Mouse (Mus musculus) heart, postnatal 4 days (tissue): ENCODE results near the gene Plcg2. TPM values are rescaled to one million over a fixed set of nuclear protein-coding genes. Genes with fewer than 3 reads are reported as not detected.

Experiments
- DNase-seq: peaks from one replicate; pipeline ENCODE4 v3.0.0; 2021
- total RNA-seq, 2 experiments: library from RNA; stranded (reverse); gene quantifications; 2 replicates each; pipeline ENCODE4 v1.2.3; 2021

The Plcg2 gene
- total RNA-seq, 2 experiments from 2014 or later, result 13.9 to 16.3 TPM

DNA sequence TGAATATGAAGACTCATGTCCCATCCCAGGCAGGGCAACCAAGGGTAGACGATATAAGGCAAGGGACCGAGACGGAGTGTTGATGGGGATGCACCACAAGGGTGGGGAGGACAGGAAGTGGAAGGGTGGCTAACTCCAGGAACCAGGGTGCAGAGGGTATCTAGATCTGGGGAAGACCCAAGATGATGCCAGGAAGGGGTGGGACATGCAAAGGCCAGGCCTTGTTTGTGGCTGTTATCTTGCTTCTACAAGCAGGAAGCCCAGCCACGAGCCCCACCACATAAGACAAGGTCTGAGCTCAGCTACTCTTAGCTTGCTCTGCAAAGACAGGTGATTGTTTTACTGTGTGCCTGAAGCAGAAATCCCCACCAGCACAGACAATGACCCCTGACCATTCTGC lies 50.4 kb downstream of the Plcg2 start:
- no peak for DNase-seq

DNA sequence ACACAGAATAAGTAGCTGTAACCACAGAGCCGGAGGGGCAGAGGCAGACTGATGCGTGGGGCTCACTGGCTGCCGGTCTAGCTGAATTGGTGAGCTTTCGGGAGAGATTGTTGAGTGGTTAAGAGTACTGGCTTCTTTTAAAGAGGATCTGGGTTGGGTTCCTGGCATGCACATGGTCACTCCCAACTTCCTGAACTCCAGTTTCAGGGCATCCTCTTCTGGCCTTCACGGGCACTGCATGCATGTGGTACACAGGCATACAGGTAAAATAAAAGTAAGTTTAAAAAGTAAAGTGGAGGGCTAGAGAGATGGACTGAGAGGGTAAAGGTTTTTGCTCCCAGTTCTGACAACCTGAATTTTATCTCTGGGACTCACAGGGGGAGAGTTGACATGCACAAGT lies 52.4 kb downstream of the Plcg2 start:
- no peak for DNase-seq

DNA sequence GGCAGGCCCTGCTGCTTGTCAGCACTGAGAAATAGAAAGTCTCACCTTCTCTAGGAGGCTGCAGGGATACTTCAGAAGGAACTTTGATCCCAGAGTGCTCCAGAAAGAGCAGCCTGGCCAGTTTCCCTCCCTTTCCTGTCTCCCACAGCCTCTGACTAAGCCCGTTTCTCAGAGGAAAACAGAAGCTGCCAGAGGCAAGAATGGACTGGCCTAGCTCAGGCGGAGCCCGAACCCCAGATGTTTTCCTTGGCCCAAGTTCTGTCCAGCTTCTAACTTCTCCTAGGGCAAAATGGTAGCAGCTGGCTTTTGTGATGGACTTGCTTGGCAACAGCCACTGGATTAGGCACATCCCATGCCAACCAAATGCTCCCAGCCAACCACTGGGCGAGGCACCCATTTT lies 62.9 kb downstream of the Plcg2 start:
- peak; percentile 18 for DNase-seq

DNA sequence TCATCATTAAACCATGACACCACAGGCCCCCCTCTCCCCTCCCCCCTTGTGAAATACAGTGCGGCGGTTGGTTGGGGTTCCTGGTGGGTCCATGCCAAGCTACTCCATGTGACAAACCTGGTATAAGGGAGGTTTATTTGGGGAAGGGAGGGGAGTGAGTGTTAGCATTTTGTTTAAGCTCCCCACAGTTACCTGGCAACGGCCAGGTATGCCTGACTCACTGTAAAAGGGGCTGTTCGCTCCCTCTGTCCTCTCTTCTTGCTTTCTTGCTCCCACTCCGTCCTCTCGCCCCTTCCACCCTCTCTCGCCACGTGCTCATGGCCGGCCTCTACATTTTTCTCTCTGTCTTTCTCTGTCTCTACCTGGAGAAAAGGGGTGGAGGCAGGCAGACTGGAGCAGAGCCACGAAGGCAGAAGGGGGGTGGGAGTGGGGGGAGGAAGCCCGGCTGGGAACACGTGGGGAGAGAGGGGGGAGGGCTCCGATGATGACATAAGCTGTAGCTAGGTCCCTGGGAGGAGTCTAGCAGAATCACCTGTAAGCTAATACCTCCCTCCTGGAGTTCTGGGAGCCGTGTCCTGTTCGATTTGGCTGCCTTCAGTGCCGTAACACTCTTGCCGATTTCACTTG lies 63.8 kb downstream of the Plcg2 start:
- no peak for DNase-seq

DNA sequence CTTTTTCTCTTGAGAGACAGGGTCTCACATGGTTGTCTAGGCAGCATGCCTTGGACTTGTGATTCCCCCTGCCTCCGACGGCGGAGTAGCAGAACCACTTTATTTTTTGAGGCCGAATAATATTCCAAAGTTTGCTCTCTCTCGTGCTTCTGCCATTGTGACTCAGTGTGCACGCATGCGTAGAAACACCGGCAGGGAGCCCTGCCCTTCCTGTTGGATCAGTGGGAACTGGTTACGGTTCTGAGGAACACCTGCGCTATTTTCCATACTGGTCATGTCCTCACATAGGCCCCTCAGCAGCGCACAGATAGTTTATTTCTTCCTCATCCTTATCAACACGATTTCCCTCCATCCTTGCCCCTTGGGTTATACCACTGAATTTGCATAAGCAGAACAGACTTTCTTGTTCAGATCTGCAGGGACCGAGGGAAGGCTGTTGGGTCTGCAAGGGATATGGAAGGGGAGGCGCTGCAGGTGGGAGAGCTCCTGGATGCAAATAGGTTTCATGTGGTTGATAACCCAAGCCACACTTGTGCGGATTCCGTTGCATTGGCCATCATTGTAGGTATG lies 64.4 kb downstream of the Plcg2 start:
- no peak for DNase-seq

DNA sequence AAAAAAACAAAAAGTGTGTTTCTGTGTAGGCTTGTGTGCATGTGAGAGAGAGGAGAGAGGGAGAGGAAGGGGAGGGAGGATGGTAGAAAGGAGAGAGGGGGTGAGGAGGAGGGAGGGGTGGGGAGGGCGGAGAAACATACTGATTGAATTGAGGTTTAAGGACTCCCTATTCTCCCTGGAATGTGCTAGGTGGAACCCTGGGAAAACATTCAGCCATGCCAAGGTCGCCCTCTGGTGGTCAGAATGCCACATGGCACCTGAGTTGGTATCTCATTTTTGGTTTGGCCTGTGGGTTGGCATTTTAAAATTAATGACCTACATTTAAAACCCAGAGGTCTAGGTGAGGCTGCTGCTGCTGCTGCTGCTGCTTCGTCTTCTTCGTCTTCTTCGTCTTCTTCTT lies 71.3 kb downstream of the Plcg2 start:
- peak; percentile 80 for DNase-seq

DNA sequence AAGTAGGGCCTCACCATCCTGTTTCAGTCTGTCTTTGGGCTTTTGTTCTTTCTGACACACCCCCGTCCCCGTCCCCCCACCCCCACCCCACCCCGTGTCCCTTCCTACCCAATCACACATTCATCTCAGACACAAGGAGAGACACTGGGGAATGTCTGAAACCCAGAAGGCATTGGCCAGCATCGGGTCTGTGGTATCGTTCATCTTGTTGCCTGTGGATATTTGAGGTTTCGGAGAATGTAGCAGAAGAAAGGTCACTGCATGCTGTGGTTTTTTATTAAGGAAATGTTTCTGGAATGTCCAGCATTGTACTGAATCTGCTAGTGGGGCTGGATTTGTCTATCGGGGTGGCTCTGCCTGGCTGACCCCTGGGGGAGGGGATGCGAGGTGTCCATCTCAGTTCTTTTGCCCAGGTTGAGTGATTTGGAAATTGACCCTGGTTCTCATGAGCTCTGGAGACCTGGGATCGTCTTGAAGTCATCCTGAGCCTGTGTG lies 78.2 kb downstream of the Plcg2 start:
- no peak for DNase-seq

DNA sequence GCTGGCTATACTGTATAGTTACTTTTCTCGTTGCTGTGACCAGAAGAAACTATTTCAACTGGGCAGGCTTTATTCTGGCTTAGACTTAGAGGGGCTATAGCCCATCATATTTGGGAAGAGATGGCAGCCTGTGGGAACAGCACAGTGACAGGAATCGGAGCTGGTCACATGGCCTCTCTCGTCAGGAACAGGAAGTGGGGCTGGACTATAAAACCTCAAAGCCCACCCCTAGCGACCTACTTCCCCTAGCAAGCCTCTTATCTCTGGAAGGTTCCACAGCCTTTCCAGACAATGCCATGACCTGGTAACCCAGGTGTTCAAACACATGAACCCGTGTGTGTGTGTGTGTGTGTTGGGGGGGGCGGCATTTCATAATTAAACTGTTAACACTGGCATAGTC lies 79.0 kb downstream of the Plcg2 start:
- no peak for DNase-seq

DNA sequence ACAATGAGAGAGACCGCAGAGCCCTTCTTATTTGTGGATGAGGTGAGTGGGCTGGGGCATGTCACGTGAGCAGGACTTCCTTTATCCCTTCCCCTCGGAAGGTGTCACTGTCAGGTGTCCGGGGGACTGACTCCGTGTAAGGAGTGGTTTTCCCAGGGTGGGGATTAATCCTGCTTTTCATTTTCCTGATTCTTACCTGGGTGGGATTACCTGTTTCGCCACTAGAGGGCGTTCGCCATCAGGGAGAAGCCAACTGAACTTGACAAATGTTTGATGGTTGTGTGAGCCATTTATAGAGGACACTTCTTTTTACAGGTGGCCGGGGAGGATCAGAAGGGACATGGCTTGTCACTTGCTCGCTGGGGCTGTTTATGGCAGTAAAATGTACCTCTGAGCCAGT lies 79.8 kb downstream of the Plcg2 start:
- no peak for DNase-seq

DNA sequence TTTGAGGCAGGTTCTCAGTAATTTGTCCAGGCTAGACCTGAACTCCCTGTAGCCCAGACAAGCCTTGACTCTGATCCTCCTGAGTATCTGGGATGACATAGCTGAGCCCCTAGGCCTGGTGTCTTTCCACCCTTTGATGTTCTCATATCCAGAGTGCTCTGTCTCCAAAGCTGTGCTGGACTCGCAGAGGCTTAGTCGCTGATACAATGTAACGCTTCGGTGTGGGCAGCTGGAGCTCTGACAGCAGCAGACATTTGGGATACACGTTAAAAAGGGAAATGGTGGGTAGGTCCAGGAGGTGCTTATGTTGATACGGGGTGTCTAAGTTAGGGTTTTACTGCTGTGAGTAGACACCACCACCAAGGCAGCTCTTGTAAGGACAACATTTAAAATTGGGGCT lies 80.8 kb downstream of the Plcg2 start:
- DNase-seq, result no peak

DNA sequence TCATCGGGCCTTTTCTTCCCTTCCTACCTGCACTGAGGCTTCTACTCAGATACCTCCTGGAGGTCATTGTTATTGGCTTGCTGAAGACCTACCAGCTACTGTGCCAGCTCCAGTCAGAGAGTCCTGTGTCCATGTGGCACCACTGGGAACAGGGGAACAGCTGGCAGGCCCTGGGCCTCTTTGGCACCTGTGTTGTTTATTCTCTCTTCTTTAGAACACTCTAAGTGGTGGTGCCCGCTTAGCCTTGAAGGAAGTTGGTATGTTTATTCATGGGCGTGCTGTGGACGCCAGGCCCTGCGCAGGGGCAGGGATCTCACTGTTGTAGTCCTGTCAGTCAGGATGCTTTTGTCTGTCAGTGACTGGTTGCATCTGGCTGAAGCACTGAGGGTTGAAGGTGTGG lies 95.8 kb downstream of the Plcg2 start:
- DNase-seq, result no peak

DNA sequence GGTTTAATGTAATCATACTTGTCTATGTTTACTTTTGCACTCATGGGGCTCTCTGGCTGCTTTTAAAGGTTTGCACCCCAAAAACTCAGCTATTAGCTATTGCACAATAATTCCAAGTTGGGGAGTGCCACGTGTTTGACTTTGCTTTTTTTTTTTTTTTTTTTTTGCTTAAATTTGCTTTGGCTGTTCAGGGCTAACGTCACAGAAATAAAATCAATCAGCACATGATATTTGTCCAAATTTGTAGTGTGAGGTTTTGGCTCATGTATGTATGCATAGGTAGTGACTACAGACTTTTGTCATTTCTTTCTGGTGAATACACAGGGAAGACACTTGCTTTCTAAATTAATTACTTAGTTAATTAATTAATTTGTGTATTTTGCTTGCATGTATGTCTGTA lies 96.9 kb downstream of the Plcg2 start:
- no peak for DNase-seq

DNA sequence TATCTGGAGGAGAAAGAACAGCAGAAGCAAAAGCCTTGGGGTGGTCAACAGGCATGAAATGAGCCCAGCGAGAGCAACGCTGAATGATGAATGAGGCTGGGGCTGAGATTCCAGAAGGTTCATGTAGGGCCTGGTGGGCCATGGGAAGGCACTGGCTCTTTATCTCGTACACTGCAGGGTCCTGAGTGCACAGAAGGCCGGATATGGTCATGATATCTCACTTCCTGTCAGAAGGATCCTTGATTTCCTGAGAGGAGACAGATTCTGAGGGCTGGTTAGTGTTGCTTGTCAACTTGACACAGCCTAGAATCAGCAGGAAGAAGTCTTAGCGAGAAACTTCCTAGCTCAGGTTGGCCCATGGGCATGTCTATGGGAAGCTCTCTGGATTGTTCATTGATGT lies 98.7 kb downstream of the Plcg2 start:
- no peak for DNase-seq

DNA sequence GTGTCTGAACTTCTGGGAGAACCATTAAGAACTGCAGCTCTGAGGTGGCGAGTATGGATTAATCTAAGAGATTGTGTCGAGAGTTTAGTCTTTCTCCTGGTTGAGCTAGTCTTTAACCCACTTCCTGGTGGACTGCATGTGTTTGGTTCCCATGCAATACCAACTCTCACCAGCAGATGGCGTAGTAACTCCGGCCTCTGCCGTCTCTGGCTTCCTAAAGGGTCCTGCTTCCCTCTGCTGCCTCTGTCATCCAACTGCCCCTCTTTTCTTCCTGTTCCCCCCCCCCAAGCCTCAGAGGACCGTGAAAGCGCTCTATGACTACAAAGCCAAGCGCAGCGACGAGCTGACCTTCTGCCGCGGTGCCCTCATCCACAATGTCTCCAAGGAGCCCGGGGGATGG lies 102.7 kb downstream of the Plcg2 start:
- peak; percentile 11 for DNase-seq

DNA sequence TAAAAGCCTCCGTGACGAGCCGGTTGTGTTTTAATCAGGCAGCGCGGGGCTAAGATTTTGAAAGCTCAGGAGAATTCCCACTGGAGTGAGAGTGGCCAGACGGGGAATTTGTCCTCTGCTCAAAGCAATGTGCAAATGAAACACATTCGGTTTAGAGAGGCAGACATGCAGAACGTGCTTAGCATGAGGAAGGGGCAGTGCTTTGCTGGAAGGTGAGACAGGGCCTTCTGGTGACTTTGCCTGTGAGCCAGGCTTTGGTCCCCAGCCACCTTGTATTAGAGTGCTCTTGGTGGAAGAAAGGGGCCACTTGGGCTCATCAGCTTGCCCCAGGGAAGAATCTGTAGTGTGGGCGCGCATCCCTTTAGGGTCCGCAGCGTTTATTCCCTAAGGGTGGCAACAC lies 106.0 kb downstream of the Plcg2 start:
- no peak for DNase-seq

DNA sequence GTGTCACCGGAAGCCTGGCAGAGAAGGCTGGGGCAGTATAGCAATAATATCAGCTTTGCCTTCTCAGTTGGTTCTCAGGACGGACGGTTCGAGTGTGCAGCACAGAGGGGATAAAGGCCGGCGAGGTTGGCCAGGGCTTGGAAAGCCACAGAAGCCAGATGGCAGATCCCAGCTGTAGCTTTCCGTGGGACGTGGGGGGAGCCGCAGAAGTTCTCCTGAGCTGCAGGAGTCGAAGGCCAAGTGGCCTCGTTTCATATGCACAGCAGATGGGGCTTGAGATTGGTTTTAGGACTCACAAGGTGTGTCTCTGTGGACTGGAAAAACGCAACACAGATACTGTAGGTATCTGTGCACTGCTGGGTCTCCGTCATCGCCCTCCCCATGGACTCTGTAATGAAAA lies 106.6 kb downstream of the Plcg2 start:
- DNase-seq, result no peak

DNA sequence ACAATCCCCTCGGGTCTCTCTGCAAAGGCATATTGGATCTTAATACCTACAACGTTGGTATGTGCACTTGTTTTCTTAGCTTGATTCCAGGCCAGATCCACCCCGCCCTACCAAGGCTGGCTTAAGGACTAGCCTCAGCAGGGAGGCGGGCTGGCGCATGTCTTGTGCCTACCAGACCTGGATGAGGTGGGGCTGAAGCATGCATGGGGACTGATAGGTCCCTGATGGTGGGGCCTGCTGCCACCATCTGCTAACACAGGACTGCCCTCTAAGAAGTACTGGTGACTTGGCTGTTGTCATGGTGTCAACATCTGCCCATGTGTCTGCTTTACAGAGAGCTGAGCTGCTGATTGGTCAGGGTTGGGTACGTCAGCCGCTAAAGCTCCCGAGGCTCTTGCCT lies 107.1 kb downstream of the Plcg2 start:
- no peak for DNase-seq

DNA sequence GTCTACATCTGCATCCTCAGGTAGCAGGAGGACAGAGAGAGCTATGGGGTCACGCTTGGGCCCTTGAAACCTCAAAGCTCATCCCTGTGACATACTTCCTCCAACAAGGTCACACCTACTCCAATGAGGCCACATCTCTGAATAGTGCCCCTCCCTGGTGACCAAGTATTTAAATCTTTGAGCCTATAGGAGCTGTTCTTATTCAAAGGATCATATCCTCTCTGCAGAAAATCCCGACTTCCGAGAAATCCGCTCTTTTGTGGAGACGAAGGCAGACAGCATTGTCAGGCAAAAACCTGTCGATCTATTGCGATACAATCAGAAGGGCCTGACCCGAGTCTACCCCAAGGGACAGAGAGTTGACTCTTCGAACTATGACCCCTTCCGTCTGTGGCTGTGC lies 112.4 kb downstream of the Plcg2 start:
- DNase-seq, result no peak

DNA sequence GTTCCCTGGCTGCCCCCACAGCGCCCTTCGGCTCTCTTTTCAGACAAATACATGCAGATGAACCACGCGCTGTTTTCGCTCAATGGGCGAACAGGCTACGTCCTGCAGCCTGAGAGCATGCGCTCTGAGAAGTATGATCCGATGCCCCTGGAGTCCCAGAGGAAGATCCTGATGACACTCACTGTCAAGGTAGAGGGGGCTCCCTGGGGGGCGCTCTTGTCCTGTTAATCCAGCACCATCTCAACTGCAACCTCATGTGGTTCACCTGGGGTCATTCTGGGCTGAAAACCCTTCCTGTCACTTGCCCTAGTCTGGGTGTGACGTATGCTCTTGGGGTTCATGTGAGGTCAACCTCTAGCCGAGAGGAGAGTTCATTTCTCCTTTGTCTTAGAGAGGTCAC lies 114.8 kb downstream of the Plcg2 start:
- no peak for DNase-seq

DNA sequence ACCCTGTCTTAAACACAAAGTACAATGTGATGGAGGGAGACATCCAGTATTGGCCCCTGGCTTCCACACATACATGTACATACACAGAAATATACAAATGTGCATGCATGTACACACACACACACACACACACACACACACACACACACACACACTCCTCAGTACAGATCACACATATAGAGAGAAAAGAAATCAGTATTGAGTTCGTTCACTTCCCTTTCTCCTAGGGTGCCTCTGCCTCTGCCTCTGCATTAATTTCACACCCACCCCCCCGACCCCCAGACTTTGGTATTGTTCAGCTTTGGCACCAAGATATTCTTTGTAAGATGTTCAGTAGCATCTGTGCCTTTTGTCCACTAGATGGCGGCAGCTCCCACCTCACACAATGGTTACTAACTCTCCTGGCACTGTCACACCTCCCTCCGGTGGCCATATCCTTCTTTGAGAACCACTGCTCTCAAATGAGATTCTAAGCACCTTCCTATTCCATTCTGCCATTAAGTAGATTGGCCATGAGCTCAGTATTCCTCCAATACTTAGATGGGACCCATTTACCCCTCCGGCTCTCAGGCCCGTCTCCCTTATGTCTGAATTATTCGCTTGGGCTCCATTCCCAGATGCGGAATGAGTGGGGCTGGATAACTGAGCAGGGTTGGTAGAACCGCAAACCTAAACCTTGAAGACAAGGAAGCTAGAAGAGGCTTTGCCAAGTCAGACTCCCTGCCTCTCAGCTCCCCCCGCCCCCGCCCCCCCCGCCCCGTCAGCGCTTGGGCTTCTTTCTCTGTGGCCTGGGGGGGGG lies 128.1 kb downstream of the Plcg2 start:
- DNase-seq, result peak; percentile 58

DNA sequence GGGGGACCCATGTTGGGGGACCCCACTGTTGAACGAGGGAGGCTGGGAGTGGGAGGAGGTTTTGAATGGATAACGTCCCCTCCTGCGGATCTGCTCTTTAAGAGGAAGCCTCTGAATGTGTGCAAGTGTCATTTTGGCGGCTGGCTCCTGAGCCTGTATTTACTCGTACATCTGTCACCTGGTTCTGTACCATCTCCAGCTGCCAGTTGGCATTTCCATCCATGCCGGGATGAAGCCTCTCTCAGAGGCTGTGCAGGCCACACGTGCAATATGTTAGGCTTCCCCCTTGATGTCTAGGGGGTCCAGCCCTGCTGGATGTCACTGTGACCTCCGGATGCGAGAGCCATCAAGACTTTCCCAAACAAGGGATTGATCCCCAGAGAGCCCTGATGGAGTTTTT lies 129.0 kb downstream of the Plcg2 start:
- no peak for DNase-seq

DNA sequence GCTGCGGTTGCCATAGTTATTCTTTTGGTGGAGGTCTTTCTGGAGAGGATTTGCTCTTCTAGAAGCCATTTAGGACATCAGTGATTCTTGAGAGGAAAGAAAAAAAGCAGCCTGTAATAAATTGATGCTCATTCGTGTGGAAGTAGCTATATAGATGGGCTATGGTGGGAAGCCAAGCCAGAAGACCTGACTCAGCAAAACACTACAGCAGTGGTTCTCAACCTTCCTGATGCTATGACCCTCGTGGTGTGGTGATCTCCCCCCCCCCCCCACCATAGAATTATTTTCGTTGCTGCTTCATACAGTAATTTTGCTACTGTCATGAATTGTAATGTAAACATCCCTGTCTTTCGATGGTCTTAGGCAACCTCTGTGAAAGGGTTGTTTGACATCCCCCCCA lies 134.4 kb downstream of the Plcg2 start:
- no peak for DNase-seq

DNA sequence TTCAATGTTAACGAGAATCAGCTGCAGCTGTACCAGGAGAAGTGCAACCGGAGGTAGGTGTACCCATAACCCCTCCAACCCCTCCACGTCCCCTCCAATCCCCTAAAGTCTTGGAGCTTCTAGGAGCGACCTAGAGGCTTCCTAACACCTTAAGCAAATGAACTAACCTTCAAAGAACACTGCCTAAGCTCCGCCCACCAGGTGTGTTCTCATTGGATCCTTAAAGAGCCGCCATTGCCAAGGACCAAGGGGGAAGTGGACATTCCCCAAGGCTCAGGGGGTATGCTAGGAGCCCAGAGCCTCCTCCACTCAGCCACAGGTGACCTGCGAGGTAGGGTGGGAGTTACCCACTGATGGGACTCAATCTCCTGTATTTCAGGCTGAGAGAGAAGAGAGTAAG lies 136.3 kb downstream of the Plcg2 start:
- DNase-seq, result no peak

DNA sequence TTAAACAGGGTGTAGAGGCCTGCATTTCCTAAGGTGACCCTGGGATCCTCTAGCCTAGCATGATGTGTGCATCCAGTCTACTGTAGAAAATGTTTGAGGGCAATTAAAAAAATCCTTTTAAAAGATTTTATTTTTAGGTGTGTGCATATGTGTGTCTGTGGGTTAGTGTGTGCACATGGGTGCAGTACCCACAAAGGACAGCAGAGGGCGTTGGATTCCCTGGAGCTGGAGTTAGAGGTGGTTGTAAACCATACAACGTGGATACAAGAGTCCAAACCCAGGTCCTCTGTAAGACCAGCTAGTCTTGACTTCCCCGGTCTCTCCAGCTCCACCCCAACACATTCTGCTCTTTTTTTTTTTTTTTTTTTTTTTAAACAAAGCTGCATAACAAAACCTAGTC lies 139.4 kb downstream of the Plcg2 start:
- DNase-seq, result no peak
